Mouse (Mus musculus) ZHBTc4 (cell line): ENCODE results near the gene Gtf3c3.
A peak's percentile ranks its signal among the peaks of the same experiment; 100 is the strongest.

Source experiments
- DNase-seq: peaks from one replicate; pipeline ENCODE4 v3.0.0-alpha.2; 2011; ENCODE audit warnings: low read depth, low spot score

Gene Gtf3c3

DNA sequence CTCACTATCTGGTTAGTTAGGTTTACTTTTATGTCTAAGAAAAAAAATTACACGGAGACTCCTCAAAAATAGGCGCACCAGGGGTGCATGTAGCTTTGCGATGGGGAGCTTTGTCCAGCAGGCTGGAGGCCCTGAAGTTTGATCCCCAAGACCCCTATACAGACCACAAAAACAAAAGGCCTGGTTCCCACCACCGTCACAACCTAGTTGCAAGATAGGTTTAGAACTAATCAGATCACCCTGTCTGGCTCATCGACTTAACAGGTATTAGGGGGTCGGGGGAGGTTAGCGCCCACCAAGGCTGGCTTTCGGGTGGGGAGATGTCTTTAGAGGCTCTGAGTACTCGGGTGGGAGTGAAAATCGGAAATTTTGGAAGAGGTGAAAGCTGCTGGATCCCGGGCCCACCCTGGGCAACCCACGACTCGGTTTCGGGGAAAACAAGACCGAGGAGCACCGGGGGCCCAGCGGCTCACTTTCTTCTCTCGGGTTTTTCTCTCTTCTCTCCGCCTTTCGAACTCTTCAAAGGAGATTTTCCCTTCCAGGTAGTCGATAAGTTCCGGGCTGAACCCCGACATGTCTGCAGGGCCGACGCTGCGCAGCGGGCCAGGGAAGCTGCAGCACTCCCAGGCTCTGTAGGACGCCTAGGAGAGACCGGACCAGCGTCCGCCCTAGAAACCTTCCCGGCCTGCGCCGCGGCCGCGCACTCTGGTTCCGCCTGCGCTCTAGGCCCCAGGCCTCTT is at the start of gene Gtf3c3:
Gene Gtf3c3, minus strand, starts transcription at position 632 of the 740 bp plus-strand sequence.
- peak; percentile 94 for DNase-seq

DNA sequence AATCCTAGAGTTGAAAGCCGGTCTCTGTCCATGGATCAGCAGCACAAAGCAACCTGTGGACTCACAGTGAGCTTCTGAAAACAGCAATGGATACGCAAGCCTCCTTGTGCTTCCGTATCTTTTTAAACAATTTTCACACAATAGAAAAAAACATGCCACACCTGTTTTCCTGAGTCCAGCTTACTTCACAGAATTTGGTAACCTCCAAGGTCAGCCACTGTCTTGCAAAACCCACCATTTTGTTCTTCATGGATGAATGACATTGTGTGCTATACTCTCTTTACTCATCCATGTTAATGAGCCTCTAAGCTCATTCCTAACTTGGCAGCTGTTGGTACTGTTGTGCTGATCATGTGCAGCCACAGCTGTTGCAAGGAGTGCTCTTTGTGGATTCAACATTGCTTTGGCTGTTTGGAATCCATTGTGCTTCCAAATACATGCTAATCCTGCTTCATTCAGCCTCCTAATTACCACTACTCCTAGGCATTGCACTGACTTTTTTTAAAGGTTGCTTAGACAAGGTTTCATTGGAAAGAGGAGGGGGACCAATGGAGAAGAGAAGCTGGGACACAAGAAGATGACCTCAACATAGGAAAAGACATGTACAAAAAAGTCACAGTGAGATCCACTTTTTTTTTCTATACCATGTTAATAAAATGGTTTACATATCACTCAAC is 46.1 kb upstream of the Gtf3c3 start:
- DNase-seq: peak; percentile 96

DNA sequence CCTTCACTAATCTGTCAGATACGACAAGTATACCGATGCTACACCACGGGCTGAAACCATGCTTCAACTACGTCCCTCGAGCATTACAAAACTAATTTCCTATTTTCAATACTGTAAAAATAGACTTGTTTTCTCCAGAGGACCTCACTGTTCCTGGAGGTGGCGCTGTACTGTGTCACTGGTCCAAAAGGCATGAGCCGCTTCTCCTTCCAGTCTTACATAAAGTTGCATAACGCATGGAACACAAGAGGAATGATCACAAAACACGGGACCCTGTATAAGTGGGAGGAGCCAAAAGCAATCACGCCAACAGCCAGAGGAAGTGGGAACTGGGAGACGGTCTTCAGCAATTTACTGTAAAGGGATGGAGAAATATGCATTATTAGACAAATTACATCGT is 41.7 kb upstream of the Gtf3c3 start:
- DNase-seq: peak; percentile 50

DNA sequence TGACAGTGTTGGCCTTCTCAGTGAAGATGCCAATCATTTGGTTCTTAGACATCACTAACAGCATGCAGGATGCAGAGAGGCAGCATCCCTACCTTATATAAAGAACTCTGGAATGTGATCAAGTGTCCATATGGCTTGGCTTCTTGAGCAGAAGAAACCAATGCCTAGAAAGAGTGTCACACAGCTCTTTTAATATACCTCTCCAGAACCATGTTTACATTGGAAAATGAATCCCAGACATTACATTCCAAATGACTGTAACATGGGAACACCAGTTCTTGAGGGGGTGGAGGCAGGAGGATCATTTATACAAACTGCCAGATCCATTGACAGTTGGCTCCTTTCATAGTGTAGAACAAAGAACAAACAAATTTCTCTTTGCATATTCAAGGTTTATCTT is 29.9 kb upstream of the Gtf3c3 start:
- DNase-seq: no peak

DNA sequence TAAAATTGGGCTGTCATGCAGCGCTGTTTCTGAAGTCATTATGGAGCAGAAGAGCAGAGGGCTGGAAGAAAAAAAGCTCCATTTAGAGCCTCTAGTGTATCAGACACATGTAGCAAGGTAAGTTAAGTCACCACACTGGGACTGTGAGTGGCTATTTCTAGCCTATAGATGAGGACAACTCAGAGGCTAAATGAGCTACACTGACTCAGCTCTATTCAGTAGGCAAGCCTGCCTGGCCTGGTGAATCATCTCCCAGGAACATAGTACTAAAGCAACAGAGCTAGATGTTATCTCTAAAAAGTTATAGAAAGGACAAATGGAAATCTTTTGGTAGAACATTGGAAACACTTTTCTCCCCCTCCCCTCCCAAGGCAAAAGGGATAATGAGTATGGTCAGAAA is 28.6 kb upstream of the Gtf3c3 start:
- no peak for DNase-seq

DNA sequence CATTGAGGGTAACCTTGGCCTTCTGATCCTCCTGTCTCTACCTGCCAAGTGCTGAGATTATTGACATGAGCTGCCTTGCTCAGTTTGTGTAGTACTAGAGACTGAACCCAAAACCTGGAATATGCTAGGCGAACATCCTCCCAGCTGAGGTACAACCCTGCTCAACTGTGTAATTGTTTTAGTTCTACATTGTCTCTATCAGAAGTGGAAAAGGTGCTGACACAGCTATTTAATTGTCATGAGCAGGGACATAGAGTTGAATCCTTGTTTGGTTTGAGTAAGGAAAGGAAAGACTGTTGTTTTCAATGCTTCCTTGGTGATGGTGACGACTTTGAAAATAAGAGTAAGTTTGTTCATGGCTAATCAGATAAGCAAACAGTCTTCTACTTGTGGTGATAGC is 13.3 kb upstream of the Gtf3c3 start:
- no peak for DNase-seq

DNA sequence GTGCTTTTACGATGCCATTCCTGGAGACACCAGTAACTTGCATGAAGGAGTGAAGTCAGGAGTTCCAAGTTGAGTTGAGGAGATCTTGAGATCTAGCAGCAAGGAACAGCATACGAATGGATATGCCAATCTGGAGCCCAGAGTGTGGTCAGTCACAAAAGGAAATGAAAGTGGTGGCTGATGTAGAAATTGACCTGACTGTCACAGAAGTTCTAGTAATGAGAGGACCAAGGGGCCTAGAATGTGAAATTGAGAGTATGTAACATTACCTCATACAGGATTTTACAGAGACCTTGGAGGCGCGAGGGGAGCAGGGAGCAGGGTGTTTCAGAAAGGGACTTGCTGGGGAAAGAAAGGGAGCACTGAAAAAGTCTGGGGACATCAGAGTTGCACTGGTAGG is 10.1 kb upstream of the Gtf3c3 start:
- no peak for DNase-seq

DNA sequence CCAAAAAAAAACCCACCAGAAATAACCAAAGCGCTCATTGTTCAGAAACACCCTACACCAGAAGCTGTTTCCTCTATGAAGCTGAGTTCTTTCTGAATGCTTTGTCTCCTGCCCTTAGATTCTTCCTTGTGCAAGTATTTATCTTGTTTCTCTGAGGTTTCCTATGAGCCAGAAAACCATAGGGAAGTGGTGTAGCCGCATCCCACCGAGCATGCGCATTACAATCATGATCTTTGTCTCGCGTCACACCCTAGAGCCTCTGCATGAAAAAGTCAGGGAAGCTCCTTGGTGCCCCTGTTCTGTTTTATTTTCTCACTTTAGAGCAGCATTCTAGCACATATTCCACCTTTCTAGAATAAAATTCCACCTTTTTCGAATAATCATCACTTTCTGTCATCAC is 4.9 kb upstream of the Gtf3c3 start:
- peak; percentile 63 for DNase-seq

DNA sequence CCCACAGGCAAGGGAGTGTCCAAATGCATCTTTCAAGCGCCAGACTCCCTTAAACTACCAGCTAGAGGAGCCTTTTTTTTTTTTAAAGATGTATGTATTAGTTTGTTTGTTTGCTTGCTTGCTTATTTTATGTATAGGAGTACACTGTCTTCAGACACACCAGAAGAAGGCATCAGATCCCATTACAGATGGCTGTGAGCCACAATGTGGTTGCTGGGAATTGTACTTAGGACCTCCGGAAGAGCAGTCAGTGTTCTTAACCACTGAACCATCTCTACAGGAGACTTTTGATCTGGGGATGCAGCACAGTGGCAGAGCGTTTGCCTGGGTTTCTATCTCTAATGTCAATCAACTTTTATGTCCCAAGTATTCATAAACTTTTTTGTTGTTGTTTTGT is 307 bp upstream of the Gtf3c3 start:
- DNase-seq: no peak

DNA sequence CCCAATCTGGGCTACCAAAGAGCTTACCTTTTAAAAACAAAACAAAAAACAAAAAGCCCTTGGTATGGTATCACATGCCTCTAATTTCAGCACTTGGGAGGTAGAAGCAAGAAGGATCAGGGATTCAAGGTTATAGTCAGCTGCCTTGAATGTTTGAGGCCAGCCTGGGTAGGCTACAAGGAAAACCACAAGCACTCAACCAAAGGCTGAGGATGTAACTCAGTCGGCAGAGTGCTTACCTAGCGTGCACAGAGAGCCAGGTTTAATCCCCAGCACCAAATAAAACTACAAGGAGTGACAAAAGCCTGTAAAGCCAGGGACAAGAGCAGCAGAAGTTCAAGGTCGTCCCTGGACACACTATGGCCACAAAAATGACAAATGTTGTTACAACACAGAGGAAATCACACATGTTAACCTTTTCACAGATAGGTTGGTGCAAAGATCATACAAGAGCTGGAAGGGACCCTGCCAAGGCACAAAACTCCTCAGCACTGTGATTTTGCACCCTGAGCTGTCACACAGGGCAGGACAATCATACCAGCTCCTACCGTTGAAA is 16.5 kb downstream of the Gtf3c3 start:
- no peak for DNase-seq

DNA sequence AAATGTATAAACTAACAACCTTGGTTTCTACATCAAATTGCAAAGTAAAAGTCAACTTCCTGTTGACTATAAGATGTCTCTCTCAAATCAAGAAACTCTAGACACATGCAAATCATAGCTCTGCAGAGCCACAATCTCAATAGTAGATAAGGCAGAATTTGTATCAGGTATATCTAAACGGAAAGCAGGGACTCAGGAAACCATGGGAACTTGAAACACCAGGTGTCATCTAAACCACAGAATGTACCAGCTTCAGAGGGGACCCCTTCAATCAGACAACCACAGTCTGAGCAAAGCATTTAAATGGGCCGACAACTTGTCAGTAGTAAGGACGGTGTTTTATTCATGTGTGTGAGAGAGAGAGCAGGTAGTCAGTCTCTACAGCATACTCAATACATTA is 17.1 kb downstream of the Gtf3c3 start:
- DNase-seq: no peak

DNA sequence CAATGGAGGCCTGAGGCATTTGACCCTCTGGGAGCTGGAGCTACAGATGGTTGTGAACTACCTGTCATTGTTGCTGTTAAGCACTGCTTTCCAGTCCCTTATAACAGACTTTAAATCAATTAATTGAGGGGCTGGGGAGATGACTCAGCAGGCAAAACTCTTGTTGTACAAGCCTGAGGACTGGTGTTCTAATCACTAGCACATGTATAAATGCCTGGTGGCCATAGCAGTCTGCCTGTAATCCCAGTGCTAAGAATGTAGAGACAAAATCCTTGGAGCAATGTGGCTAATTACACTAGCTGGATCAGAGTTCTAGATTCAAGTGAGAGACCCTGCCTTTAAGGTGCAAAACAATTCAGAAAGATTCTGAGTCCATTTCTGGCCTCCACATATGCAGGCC is 36.0 kb downstream of the Gtf3c3 start:
- DNase-seq: no peak

DNA sequence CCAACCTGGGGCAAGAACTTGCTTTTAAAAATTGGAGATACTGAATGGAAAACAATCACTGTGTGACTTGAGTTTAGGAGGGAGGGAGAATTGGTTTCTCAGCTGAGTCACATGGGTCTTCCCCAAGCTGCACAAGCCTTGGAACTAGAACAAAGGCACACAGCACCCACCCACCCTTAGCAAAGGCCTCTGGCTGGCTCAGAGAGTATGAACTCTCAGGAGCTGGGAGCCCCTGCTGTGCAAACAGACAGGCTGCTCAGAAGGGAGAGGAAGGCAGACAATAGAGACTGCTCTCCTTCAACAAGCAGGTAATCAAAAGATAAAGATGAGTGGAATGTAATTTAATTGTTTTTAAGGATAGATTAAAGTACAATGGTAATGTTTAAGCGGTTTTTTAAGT is 54.5 kb downstream of the Gtf3c3 start:
- peak; percentile 92 for DNase-seq

DNA sequence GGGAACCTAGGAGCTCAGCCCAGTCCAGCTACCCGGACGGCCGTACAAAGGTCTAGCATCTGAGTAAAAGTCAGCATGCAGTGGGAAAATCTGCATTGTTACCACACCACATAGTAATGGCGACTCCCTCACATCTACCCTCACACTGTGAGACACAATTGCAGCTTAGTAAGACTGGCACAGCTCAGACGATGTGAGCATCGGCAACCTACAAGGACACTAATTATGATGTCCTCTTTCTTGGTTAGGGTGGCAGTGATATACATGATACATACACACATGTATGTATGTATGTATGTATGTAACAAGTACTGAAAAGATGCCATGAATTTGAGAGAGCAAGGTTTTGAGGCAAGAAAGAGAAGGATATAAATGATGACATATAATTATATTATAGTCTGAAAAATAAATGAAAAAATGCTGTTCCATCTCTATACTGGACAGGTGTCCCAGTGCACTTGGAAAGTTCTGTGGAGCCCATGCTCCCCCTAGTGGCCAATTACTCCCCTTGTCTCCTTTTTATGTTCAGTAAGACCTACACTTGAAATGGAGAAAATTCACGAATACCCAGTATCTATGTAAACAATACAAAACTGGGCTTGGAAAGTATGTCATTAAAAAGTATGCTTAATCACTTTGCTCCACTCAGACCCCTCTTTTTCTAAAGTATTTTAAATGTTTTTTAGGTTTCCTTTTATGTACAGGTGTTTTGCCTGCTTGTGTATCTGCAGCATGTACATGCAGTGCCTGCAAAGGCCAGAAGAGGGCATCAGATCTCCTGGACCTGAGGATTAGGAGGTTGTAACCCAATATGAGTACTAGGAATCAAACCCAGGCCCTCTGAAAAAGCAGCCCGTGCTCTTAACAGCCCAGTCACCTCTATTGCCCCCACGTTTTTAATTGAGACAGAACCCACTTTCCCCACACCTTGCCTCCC is 57.5 kb downstream of the Gtf3c3 start:
- peak; percentile 83 for DNase-seq

DNA sequence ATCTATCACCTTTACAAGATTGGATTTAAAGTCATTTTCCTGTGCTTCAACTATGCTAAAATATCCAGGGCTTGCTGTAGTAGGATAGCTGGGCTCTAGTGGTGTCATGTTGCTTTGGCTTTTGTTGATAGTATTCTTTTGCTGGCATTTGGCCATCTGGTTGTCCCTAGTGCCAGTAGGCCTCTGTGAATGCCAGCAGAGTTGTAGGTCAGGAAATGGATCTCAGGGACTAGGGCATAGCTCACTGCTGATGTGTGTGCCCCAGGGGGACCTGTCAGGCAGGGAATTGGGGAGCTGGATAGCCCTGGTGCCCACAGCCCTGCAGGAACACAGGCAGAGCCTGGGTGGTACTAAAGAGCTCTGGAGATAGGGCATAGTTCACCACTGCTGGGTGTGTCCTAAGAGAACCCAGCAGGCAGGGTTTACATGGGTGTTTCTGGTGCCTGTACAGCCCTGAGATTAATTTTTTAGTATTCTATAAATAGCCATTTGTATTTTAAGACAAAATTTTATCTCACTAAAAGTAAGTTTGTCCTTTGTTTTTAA is 61.2 kb downstream of the Gtf3c3 start:
- no peak for DNase-seq

DNA sequence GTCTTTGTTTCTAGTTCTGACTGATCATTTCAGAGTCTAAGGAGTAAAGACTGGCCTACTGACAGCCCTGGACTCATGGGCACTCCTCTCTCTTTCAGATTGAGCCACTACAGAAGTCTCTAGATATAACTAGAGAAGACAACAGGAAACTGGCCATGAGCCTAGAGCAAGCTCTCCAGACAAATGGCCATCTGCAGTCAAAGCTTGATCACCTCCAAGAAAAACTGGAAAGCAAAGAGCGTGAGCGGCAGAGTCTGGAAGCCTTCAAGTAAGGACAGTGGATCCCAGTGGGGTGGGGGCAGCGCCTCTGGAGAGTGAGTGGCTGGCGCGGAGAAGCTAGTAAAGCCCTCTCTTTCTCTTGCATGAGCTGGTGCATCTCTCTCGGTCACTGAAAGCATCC is 82.2 kb downstream of the Gtf3c3 start:
- no peak for DNase-seq

DNA sequence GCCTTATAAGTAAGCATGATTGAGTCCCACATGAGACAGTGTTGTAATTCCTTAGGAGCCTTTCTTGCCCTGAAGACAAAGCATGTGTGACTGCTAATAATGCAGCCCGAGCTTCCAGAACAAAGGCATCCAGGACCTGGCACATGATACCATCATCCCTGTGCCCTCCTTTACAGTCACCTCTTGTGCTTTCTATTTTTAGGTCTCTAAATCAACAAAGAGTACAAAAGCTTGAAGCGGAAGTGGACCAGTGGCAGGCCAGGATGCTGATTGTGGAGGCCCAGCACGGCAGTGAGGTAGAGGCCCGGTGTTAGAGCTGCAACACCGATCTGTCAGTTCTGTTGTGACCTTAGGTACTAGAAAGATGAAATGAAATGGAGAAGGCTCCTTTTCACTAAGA is 83.3 kb downstream of the Gtf3c3 start:
- no peak for DNase-seq

DNA sequence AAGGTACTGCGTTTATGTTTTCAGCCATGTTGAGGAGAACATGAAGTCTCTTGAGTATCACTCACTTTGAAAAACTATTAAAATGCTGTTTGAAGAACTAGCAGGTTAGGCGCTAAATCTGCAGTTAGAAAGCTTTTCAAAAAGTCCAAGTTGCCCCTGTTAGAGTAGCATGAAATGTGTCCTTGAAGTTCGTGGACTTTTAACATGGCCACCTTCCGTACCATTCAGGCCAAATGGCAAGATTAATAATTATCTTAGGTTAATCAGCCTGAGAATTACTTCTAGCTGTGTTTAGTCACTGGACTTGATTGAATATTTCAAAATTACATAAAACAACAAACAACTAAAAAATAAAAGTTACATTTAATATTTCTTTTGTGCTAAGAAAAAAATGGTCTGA is 84.0 kb downstream of the Gtf3c3 start:
- DNase-seq: no peak
